9 mouse cellular contexts compared by ENCODE assay signal in the genomic region with DNA sequence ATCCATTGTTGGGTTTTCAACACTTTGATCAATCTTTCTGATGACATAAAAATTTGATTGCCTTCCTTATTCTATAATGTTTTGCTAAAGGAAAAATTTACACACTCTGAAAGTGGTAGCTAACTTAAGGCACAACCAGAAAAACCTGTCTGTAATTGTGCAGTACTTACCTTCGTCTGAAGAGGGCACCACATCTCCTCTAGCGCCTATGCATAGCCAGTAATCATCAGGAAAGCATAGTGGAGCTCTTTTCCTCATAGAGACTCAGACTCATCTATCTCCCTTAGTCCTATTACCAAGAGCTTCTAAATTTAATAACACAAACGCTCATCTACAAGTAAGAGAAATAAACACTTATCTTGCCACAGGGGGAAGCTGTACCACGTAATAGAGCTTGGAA.
A peak's percentile ranks its signal among the peaks of the same experiment; 100 is the strongest.
DNase-seq lines count a peak whose midpoint lies in the region; ATAC-seq and TF ChIP-seq lines count a peak whose summit lies in the region.
"Had no signal": no experiment of that assay in that cellular context is flagged by ENCODE, and none has a peak within 500 bp of the region (broad histone marks: within the 10 kb centered on the region; RNA-seq: fewer than 3 reads in every experiment).

No protein-coding gene starts in this region.

- no peaks in the 10 kb centered on the region for H3K79me2 ChIP-seq in CH12.LX (replicated peaks; ENCODE audit: control insufficient read depth, extremely low read depth, insufficient read depth, poor library complexity, severe bottlenecking)

- intact Hi-C loops in heart, postnatal 25 days (cut with DNase I) = loop anchor here (1.0 kb wide), 1 partner anchor 87 kb away; no protein-coding TSS in a partner anchor

- peak; percentile 25 for DNase-seq in heart, adult 8-10 months (ENCODE audit: low spot score)
- no peak for DNase-seq in heart, postnatal 25 days (ENCODE audit: low spot score)
- DNase-seq in CH12.LX (ENCODE audit: extremely low read depth) = peak; percentile 30
- DNase-seq in cerebellum, adult 8-10 months = peak; percentile 22
- peak; percentile 66 for DNase-seq in hindbrain, embryonic 14.5 days (ENCODE audit: low spot score)
- peak; percentile 17 for DNase-seq in limb, embryonic 14.5 days (ENCODE audit: low spot score)

- no peaks in the 10 kb centered on the region for H3K9me3 ChIP-seq in CH12.LX (replicated peaks; ENCODE audit: low read length)
- H3K9me3 ChIP-seq in hindbrain, embryonic 14.5 days (ENCODE audit: control insufficient read depth, low read length) = no peaks in the 10 kb centered on the region
- no peaks in the 10 kb centered on the region for H3K9me3 ChIP-seq in limb, embryonic 14.5 days (ENCODE audit: control insufficient read depth, low read length)
- H3K9me3 ChIP-seq: heart, embryonic 15.5 days had no signal

- H3K36me3 ChIP-seq in CH12.LX (replicated peaks in 1 of 2; ENCODE audit: control insufficient read depth in 1 of 2, insufficient read depth in 1 of 2, low read length in 1 of 2) = no peaks in the 10 kb centered on the region
- no peaks in the 10 kb centered on the region for H3K36me3 ChIP-seq in hindbrain, embryonic 14.5 days (replicated peaks; ENCODE audit: control insufficient read depth, insufficient read depth)
- H3K36me3 ChIP-seq in limb, embryonic 14.5 days (ENCODE audit: control insufficient read depth, insufficient read depth, low read length) = no peaks in the 10 kb centered on the region
- H3K36me3 ChIP-seq: heart, embryonic 15.5 days had no signal

- ATAC-seq in hindbrain, embryonic 14.5 days (ENCODE audit: low FRiP score) = no peak
- ATAC-seq in limb, embryonic 14.5 days (ENCODE audit: low FRiP score, low read depth) = no peak
- ATAC-seq in erythroid progenitor cell, adult 5-6 weeks (replicated peaks; ENCODE audit: low FRiP score, poor library complexity, severe bottlenecking) = no peak
- ATAC-seq in megakaryocyte-erythroid progenitor cell, adult 5-6 weeks (replicated peaks; ENCODE audit: low FRiP score, low TSS enrichment, poor library complexity, severe bottlenecking) = no peak

- dilution Hi-C loops in CH12.LX (cut with MboI; ENCODE audit: extremely low pct_ligation_motif_present, extremely low pct_unique_long_range_greater_than_20kb, low sequenced_read_pairs) = no loop called here

- TF ChIP-seq EP300 in CH12.LX (IDR thresholded peaks at IDR 0.05; ENCODE audit: low read length) = no peak

- no peak overlapping the region for H3K4me3 ChIP-seq in CH12.LX (replicated peaks in 1 of 3; ENCODE audit: low read depth in 2 of 3, low read length in 2 of 3, poor library complexity in 1 of 3)
- no peak overlapping the region for H3K4me3 ChIP-seq in hindbrain, embryonic 14.5 days (replicated peaks; ENCODE audit: low read length)
- no peak overlapping the region for H3K4me3 ChIP-seq in limb, embryonic 14.5 days (replicated peaks; ENCODE audit: low read length)
- H3K4me3 ChIP-seq: heart, embryonic 15.5 days had no signal

- no peaks in the 10 kb centered on the region for H3K4me1 ChIP-seq in CH12.LX (ENCODE audit: control insufficient read depth in 1 of 2, insufficient read depth in 2 of 2)
- H3K4me1 ChIP-seq in hindbrain, embryonic 14.5 days (replicated peaks; ENCODE audit: control insufficient read depth, insufficient read depth, low read length) = no peaks in the 10 kb centered on the region
- no peaks in the 10 kb centered on the region for H3K4me1 ChIP-seq in limb, embryonic 14.5 days (ENCODE audit: control insufficient read depth, insufficient read depth, low read length)
- H3K4me1 ChIP-seq: heart, embryonic 15.5 days had no signal

- peak; percentile 24 to 45; a peak in 3 of 4 replicates for TF ChIP-seq CTCF in CH12.LX (conservative IDR thresholded peaks at IDR 0.05 in 1 of 2, IDR thresholded peaks at IDR 0.05 in 1 of 2; ENCODE audit: low read depth in 2 of 2, low read length in 2 of 2)

- in situ Hi-C loops in CH12.LX (cut with MboI; ENCODE audit: low pct_ligation_motif_present, low pct_unique_long_range_greater_than_20kb, low sequenced_read_pairs) = no loop called here

- WGBS in hindbrain, embryonic 14.5 days = 25% methylated on average over 4 of the region's 4 CpGs
- 33% methylated on average over 4 of the region's 4 CpGs for WGBS in limb, embryonic 14.5 days

- H3K9ac ChIP-seq in CH12.LX (ENCODE audit: insufficient read depth, low read depth) = no peak overlapping the region
- H3K9ac ChIP-seq in hindbrain, embryonic 14.5 days = no peak overlapping the region
- H3K9ac ChIP-seq in limb, embryonic 14.5 days (ENCODE audit: low read depth, low read length, severe bottlenecking) = no peak overlapping the region
- H3K9ac ChIP-seq: heart, embryonic 15.5 days had no signal

- no peak overlapping the region for H3K4me2 ChIP-seq in CH12.LX (ENCODE audit: insufficient read depth, low read depth, poor library complexity, severe bottlenecking)
- no peak overlapping the region for H3K4me2 ChIP-seq in hindbrain, embryonic 14.5 days (replicated peaks)
- H3K4me2 ChIP-seq in limb, embryonic 14.5 days (replicated peaks; ENCODE audit: low read depth, low read length, severe bottlenecking) = no peak overlapping the region
- H3K4me2 ChIP-seq: heart, embryonic 15.5 days had no signal

- no peak for TF ChIP-seq POLR2A in CH12.LX (IDR thresholded peaks at IDR 0.05; ENCODE audit: low read depth, low read length)
- no peak for TF ChIP-seq POLR2A in limb, embryonic 14.5 days (IDR thresholded peaks at IDR 0.05; ENCODE audit: borderline replicate concordance, extremely low read depth, insufficient read depth, insufficient read length)

- H3K27ac ChIP-seq in CH12.LX (ENCODE audit: insufficient read depth, low read depth) = no peak overlapping the region
- H3K27ac ChIP-seq in hindbrain, embryonic 14.5 days = no peak overlapping the region
- no peak overlapping the region for H3K27ac ChIP-seq in limb, embryonic 14.5 days (replicated peaks; ENCODE audit: low read depth, low read length)
- H3K27ac ChIP-seq: heart, embryonic 15.5 days had no signal

- H3K27me3 ChIP-seq in CH12.LX (replicated peaks) = peaks cover 17% of the 10 kb centered on the region
- H3K27me3 ChIP-seq in hindbrain, embryonic 14.5 days (ENCODE audit: control insufficient read depth, insufficient read depth, low read length) = no peaks in the 10 kb centered on the region
- H3K27me3 ChIP-seq in limb, embryonic 14.5 days (ENCODE audit: control insufficient read depth, insufficient read depth, low read length) = no peaks in the 10 kb centered on the region
- H3K27me3 ChIP-seq: heart, embryonic 15.5 days had no signal

- TF ChIP-seq RAD21 in CH12.LX (IDR thresholded peaks at IDR 0.05; ENCODE audit: low read depth, low read length) = peak; percentile 42

TF ChIP-seq in CH12.LX, 34 proteins besides CTCF, POLR2A, EP300 and RAD21:
- no peak for TF ChIP-seq USF1 (IDR thresholded peaks at IDR 0.05; ENCODE audit: low read depth, low read length)
- no peak for TF ChIP-seq MAFK (IDR thresholded peaks at IDR 0.05; ENCODE audit: insufficient replicate concordance, low read length)
- no peak for TF ChIP-seq E2F4 (IDR thresholded peaks at IDR 0.05; ENCODE audit: insufficient replicate concordance, low read depth, low read length)
- TF ChIP-seq TCF12 (IDR thresholded peaks at IDR 0.05; ENCODE audit: low read depth, low read length) = no peak
- no peak for TF ChIP-seq KAT2A (IDR thresholded peaks at IDR 0.05; ENCODE audit: insufficient replicate concordance, low read length)
